Mouse (Mus musculus) bone marrow, adult 2 months (tissue): ENCODE results near the gene Cutc.

Experiments
- CTCF ChIP-seq: fragments of 200-500 bp; IDR thresholded peaks from 2 replicates; pipeline ENCODE4 v1.5.1; 2011; ENCODE audit warnings: low read length, control low read depth; ENCODE audit not compliant: control insufficient read depth, insufficient read depth
- POLR2A ChIP-seq: fragments of 200-500 bp; IDR thresholded peaks from 2 replicates; pipeline ENCODE4 v1.6.1; 2011; ENCODE audit warnings: low read depth, mild to moderate bottlenecking, control low read depth, low read length, borderline replicate concordance; ENCODE audit not compliant: control insufficient read depth

GRCm38 (mm10) chr19:43745740-43746139, 7.1 kb upstream of the Cutc start:
- TF ChIP-seq POLR2A (no peak), CTCF (no peak)
